Mouse (Mus musculus) midbrain, postnatal 0 days (tissue): ENCODE measurements around the gene Rtel1. TPM values are rescaled to one million over a fixed set of nuclear protein-coding genes. Genes with fewer than 3 reads are reported as not detected.
"Not testable (repeated sequence)": the region's sequence is repeated elsewhere in the genome, so short reads cannot be mapped to it uniquely, and the experiment has no call there.

Source experiments
- ATAC-seq: fragments of 200-750 bp; cut with Nextera tagmentation; 2 replicates; pipeline ENCODE4 v1.8.0; 2017; ENCODE audit warnings: moderate number of reproducible peaks, mild to moderate bottlenecking, moderate TSS enrichment, moderate library complexity; ENCODE audit not compliant: low FRiP score
- DNase-seq: peaks from one replicate; pipeline ENCODE4 v3.0.0-alpha.2; 2015; ENCODE audit warnings: low spot score
- H3K27ac ChIP-seq: fragments of 300-500 bp; sonication (generic); 2 replicates; pipeline ENCODE4 v1.5.1; 2014; ENCODE audit warnings: low read depth, mild to moderate bottlenecking, low read length, mixed read lengths
- H3K27me3 ChIP-seq: fragments of 300-500 bp; sonication (generic); 2 replicates; pipeline ENCODE4 v1.6.1; 2014; ENCODE audit warnings: low read length, control low read depth, mixed read lengths; ENCODE audit not compliant: insufficient read depth
- H3K36me3 ChIP-seq: fragments of 300-500 bp; sonication (generic); 2 replicates; pipeline ENCODE4 v1.6.1; 2014; ENCODE audit warnings: low read length, control low read depth, mixed read lengths; ENCODE audit not compliant: insufficient read depth
- H3K4me1 ChIP-seq: fragments of 300-500 bp; sonication (generic); 2 replicates; pipeline ENCODE4 v1.6.1; 2014; ENCODE audit warnings: mild to moderate bottlenecking, control low read depth, antibody characterized with exemption, low read length, mixed read lengths; ENCODE audit not compliant: insufficient read depth
- H3K4me2 ChIP-seq: fragments of 300-500 bp; sonication (generic); 2 replicates; pipeline ENCODE4 v1.6.1; 2014; ENCODE audit warnings: low read depth, mild to moderate bottlenecking, low read length, mixed read lengths; ENCODE audit not compliant: poor library complexity, severe bottlenecking
- H3K4me3 ChIP-seq: fragments of 300-500 bp; sonication (generic); 2 replicates; pipeline ENCODE4 v1.5.1; 2014; ENCODE audit warnings: low read depth, mild to moderate bottlenecking, low read length, moderate library complexity
- H3K9ac ChIP-seq: fragments of 300-500 bp; sonication (generic); replicated peaks from 2 replicates; pipeline ENCODE4 v1.6.1; 2014; ENCODE audit warnings: mild to moderate bottlenecking, low read length, moderate library complexity, mixed read lengths; ENCODE audit not compliant: poor library complexity, severe bottlenecking
- H3K9me3 ChIP-seq: fragments of 300-500 bp; sonication (generic); 2 replicates; pipeline ENCODE4 v1.6.1; 2016; ENCODE audit warnings: low read length, control low read depth
- CTCF ChIP-seq: IDR thresholded peaks from 2 replicates; pipeline ENCODE4 v1.5.1; 2016; ENCODE audit warnings: antibody characterized with exemption, mild to moderate bottlenecking
- WGBS: fragments of 180-500 bp; shearing (Covaris S2); extraction: QIAGEN DNeasy Blood & Tissue Kit; methylation state at CpG from one replicate; pipeline ENCODE4 v1.1.7; 2014; 5-methylcytosine and 5-hydroxymethylcytosine counted together
- polyA plus RNA-seq: library from polyadenylated mRNA; unstranded; fragments of >200 nt; fragmentation: Nextera tagmentation; extraction: Ambion mirVana; gene quantifications from 2 replicates; pipeline ENCODE4 v1.2.1, GENCODE M21; 2015
- total RNA-seq: library from RNA; depleted of rRNA; stranded (reverse); fragments of >200 nt; gene quantifications from 2 replicates; pipeline ENCODE4 v1.2.3, GENCODE M21; 2014

Rtel1 gene
- total and polyA plus RNA-seq, 2 experiments from 2014 or later = 27.4 to 46.6 TPM

- Histone ChIP-seq H3K4me1 (no peaks in the 10 kb centered on the region), H3K9me3 (no peaks in the 10 kb centered on the region), H3K36me3 (peaks cover 11% of the 10 kb centered on the region; the same call in 1 of the 2 replicates), H3K27me3 (no peaks in the 10 kb centered on the region), H3K27ac (no peak overlapping the region), H3K4me2 (no peak overlapping the region), H3K9ac (no peak overlapping the region), H3K4me3 (no peak overlapping the region)
- TF ChIP-seq CTCF = no peak
- no peak for DNase-seq
- no peak for ATAC-seq
- 65% methylated on average over 1 of the region's 1 CpGs for WGBS
Observed at GRCm38 (mm10) chr2:181279968-181280367, 39.6 kb upstream of the Rtel1 start.

DNA sequence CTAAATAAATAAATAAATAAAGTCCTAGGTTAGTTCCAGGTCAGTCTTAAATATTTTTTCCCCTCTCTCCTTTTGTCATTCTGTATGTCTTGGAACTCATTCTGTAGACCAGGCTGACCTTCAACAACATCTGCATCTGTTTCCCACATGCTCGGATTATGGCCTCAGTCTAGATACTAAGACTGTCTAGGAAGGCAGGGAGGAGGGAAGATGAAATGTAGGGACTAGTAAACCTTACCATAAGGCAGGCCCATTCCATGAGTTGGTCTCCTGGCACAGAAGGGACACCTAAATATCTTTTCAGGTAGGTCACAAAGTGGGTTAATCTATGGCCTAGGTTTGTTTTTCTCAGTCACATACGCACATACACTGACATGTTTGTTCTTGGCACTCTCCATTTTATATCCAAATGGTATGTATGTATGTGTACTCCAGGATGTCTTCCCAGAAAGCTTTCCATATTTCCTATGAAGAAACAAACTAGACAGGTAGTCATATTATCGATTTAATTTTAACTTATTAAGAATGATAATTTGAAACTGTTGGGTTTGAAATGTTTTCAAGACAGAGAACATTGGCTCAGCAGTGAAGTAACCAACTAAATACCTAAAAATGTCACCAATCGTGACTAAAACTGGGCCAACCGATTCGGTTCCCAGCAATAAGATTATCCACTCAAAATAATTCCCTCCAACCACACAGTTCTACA is 32.8 kb upstream of the Rtel1 start:
- Histone ChIP-seq H3K9me3 (no peaks in the 10 kb centered on the region), H3K9ac (peak overlapping the region; percentile 87), H3K4me2 (peak overlapping the region; percentile 55), H3K27me3 (no peaks in the 10 kb centered on the region), H3K4me1 (no peaks in the 10 kb centered on the region), H3K27ac (peak overlapping the region; percentile 97), H3K36me3 (peaks cover 4% of the 10 kb centered on the region; the same call in 1 of the 2 replicates), H3K4me3 (peak overlapping the region; percentile 58)
- 50% methylated on average over 6 of the region's 6 CpGs for WGBS
- ATAC-seq = no peak
- no peak for TF ChIP-seq CTCF
- DNase-seq = no peak

GRCm38 (mm10) chr2:181287338-181287957 is 32.1 kb upstream of the Rtel1 start:
- peak overlapping the region; percentile 97 for H3K27ac ChIP-seq
- no peaks in the 10 kb centered on the region for H3K36me3 ChIP-seq
- peak overlapping the region; percentile 58 for H3K4me3 ChIP-seq
- no peaks in the 10 kb centered on the region for H3K9me3 ChIP-seq
- H3K4me1 ChIP-seq = no peaks in the 10 kb centered on the region
- peak overlapping the region; percentile 55 for H3K4me2 ChIP-seq
- TF ChIP-seq CTCF = no peak
- WGBS = under 1% methylated on average over 28 of the region's 71 CpGs
- H3K9ac ChIP-seq = peak overlapping the region; percentile 87
- no peaks in the 10 kb centered on the region for H3K27me3 ChIP-seq
- DNase-seq (peak; percentile 82), ATAC-seq (peak; percentile 91)

- ATAC-seq (peak; percentile 93), DNase-seq (peak; percentile 98)
- peak; percentile 41 for TF ChIP-seq CTCF
- H3K9me3 ChIP-seq, H3K36me3 ChIP-seq, H3K27me3 ChIP-seq, H3K4me1 ChIP-seq: not testable (repeated sequence)
- 4% methylated on average over 24 of the region's 38 CpGs for WGBS
- H3K4me2 ChIP-seq = peak within 1 kb of the TSS; percentile 55
- peak within 1 kb of the TSS; percentile 58 for H3K4me3 ChIP-seq
- H3K9ac ChIP-seq = peak within 1 kb of the TSS; percentile 87
- H3K27ac ChIP-seq = peak within 1 kb of the TSS; percentile 97
Observed at GRCm38 (mm10) chr2:181287958-181288350, 31.6 kb upstream of the Rtel1 start, which contains the start of gene Gmeb2. Gmeb2 (minus strand) TSS chr2:181288035.

DNA sequence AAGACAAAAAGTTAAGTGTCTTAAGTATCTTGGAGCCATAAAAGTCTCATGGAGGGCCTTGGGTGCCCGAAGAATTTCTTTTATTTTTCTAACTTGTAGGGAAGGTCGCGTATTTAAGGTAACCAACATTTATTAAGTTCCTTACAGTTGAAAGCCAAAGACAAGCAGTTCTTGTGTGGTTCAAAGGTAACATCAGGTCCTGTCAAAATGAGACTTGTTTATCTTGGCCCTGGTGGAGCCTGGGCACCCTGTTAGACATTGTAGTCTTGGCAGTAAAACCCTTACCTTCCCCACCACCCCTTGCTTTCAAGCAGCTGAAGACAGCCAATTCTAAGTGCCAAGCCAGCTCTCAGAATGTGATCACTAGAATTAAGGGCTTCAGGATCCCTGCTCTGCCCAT is 30.8 kb upstream of the Rtel1 start:
- Histone ChIP-seq H3K27ac (no peak overlapping the region), H3K36me3 (no peaks in the 10 kb centered on the region), H3K4me2 (peak overlapping the region; percentile 52), H3K27me3 (no peaks in the 10 kb centered on the region), H3K4me3 (peak overlapping the region; percentile 58), H3K4me1 (no peaks in the 10 kb centered on the region), H3K9me3 (no peaks in the 10 kb centered on the region), H3K9ac (no peak overlapping the region)
- no peak for TF ChIP-seq CTCF
- ATAC-seq (no peak), DNase-seq (no peak)
- WGBS = 83% methylated on average over 3 of the region's 3 CpGs

GRCm38 (mm10) chr2:181290937-181291336 is 28.6 kb upstream of the Rtel1 start:
- no peak overlapping the region for H3K4me3 ChIP-seq
- DNase-seq (no peak), ATAC-seq (no peak)
- no peak overlapping the region for H3K27ac ChIP-seq
- no peaks in the 10 kb centered on the region for H3K9me3 ChIP-seq
- no peaks in the 10 kb centered on the region for H3K36me3 ChIP-seq
- H3K4me2 ChIP-seq = no peak overlapping the region
- no peaks in the 10 kb centered on the region for H3K4me1 ChIP-seq
- TF ChIP-seq CTCF = no peak
- WGBS = 83% methylated on average over 1 of the region's 1 CpGs
- H3K9ac ChIP-seq = no peak overlapping the region
- no peaks in the 10 kb centered on the region for H3K27me3 ChIP-seq
